Mouse (Mus musculus): ENCODE results near the gene Fam8a1. TPM values are rescaled to one million over a fixed set of nuclear protein-coding genes. Genes with fewer than 3 reads are reported as not detected.
A peak's percentile ranks its signal among the peaks of the same experiment; 100 is the strongest.

Fam8a1 gene
- polyA plus RNA-seq, 1 experiment from 2014 or later: 4.6 TPM

- WGBS: 24% methylated on average over 2 of the region's 2 CpGs
- H3K27ac ChIP-seq (ENCODE audit: low read length): no peak overlapping the region
- H3K36me3 ChIP-seq (ENCODE audit: control insufficient read depth, insufficient read depth, low read length): no peaks in the 10 kb centered on the region
- H3K4me1 ChIP-seq (ENCODE audit: control insufficient read depth, insufficient read depth, low read length): peaks cover 6% of the 10 kb centered on the region
- H3K9me3 ChIP-seq (ENCODE audit: control insufficient read depth, low read length): no peaks in the 10 kb centered on the region
- no peak for ATAC-seq
- H3K4me3 ChIP-seq (ENCODE audit: low read length): no peak overlapping the region
- no peak overlapping the region for H3K4me2 ChIP-seq (ENCODE audit: low read depth, low read length)
- no peaks in the 10 kb centered on the region for H3K27me3 ChIP-seq (replicated peaks; ENCODE audit: control insufficient read depth, insufficient read depth, low read length)
- H3K9ac ChIP-seq (ENCODE audit: low read depth, low read length): no peak overlapping the region
These were observed 55.9 kb downstream of the Fam8a1 start for GRCm38 (mm10) chr13:46725227-46725626.

GRCm38 (mm10) chr13:46726288-46727037 is 57.1 kb downstream of the Fam8a1 start:
- WGBS: under 1% methylated on average over 30 of the region's 30 CpGs
- H3K9me3 ChIP-seq (ENCODE audit: control insufficient read depth, low read length): no peaks in the 10 kb centered on the region
- no peak for ATAC-seq
- peak overlapping the region; percentile 80 for H3K4me2 ChIP-seq (ENCODE audit: low read depth, low read length)
- H3K4me1 ChIP-seq (ENCODE audit: control insufficient read depth, insufficient read depth, low read length): peaks cover 6% of the 10 kb centered on the region
- no peaks in the 10 kb centered on the region for H3K36me3 ChIP-seq (ENCODE audit: control insufficient read depth, insufficient read depth, low read length)
- peak overlapping the region; percentile 96 for H3K27ac ChIP-seq (ENCODE audit: low read length)
- H3K4me3 ChIP-seq (ENCODE audit: low read length): peak overlapping the region; percentile 94
- H3K27me3 ChIP-seq (replicated peaks; ENCODE audit: control insufficient read depth, insufficient read depth, low read length): no peaks in the 10 kb centered on the region
- H3K9ac ChIP-seq (ENCODE audit: low read depth, low read length): peak overlapping the region; percentile 95

GRCm38 (mm10) chr13:46727038-46727836 is 57.9 kb downstream of the Fam8a1 start:
- Histone ChIP-seq H3K9ac (ENCODE audit: low read depth, low read length) (peak overlapping the region; percentile 95), H3K4me3 (ENCODE audit: low read length) (peak overlapping the region; percentile 94), H3K27ac (ENCODE audit: low read length) (peak overlapping the region; percentile 96), H3K4me1 (ENCODE audit: control insufficient read depth, insufficient read depth, low read length) (peaks cover 6% of the 10 kb centered on the region), H3K27me3 (replicated peaks; ENCODE audit: control insufficient read depth, insufficient read depth, low read length) (no peaks in the 10 kb centered on the region), H3K4me2 (ENCODE audit: low read depth, low read length) (peak overlapping the region; percentile 80), H3K36me3 (ENCODE audit: control insufficient read depth, insufficient read depth, low read length) (no peaks in the 10 kb centered on the region), H3K9me3 (ENCODE audit: control insufficient read depth, low read length) (no peaks in the 10 kb centered on the region)
- peak; percentile 86 for ATAC-seq
- WGBS: under 1% methylated on average over 78 of the region's 85 CpGs

Other genes starting within 250 kb of the Fam8a1 start
- gene Cap2, start 167.7 kb upstream of the Fam8a1 start, polyA plus RNA-seq (2015; fragmentation: Nextera tagmentation; extraction: Ambion mirVana): 10.0 and 10.7 TPM in 2 replicates
- gene Nup153, start 58.4 kb downstream of the Fam8a1 start, polyA plus RNA-seq (2015; fragmentation: Nextera tagmentation; extraction: Ambion mirVana): 12.1 and 14.5 TPM in 2 replicates